In the genomic region with DNA sequence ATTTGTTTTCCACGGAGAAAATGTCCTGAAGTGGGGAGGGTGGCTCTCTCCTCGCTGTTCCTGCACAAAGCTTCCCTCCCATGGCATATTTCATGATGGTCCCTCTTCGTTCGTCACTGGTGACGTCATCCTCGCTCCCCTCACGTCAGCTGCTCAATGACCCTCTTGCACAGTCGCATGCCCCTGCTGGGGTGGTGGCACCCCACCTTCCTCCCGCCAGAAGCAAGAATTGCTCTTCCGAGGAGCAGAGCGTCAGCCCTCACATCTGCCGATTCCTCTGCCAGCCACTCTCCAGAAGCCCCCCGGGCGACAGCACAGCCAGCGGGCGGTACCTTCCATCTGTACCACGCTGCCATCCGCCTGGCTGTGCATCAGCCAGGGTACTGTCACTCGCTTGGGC, we compare ENCODE assay signal across 11 mouse cellular contexts. TPM values are rescaled to one million over a fixed set of nuclear protein-coding genes. Genes with fewer than 3 reads are reported as not detected.
A peak's percentile ranks its signal among the peaks of the same experiment; 100 is the strongest.
DNase-seq lines count a peak whose midpoint lies in the region; ATAC-seq and TF ChIP-seq lines count a peak whose summit lies in the region.
"Had no signal": no experiment of that assay in that cellular context is flagged by ENCODE, and none has a peak within 500 bp of the region (broad histone marks: within the 10 kb centered on the region; RNA-seq: fewer than 3 reads in every experiment).

No protein-coding gene starts in this region.

- H3K9ac ChIP-seq in forebrain, embryonic 14.5 days (ENCODE audit: low read length): peak overlapping the region; percentile 37; the same call in 1 of the 2 replicates
- no peak overlapping the region; the same call in 1 of the 2 replicates for H3K9ac ChIP-seq in midbrain, postnatal 0 days (replicated peaks; ENCODE audit: low read length, poor library complexity, severe bottlenecking)
- no peak overlapping the region for H3K9ac ChIP-seq in liver, postnatal 0 days (replicated peaks)

- H3K9me3 ChIP-seq in forebrain, embryonic 14.5 days (replicated peaks; ENCODE audit: control insufficient read depth, low read length): no peaks in the 10 kb centered on the region
- no peaks in the 10 kb centered on the region for H3K9me3 ChIP-seq in midbrain, postnatal 0 days (ENCODE audit: low read length)
- H3K9me3 ChIP-seq in liver, postnatal 0 days (ENCODE audit: low read length): no peaks in the 10 kb centered on the region

- no peak for TF ChIP-seq CTCF in left cerebral cortex, adult 2 months (IDR thresholded peaks at IDR 0.05)
- no peak for TF ChIP-seq CTCF in midbrain, postnatal 0 days (IDR thresholded peaks at IDR 0.05)
- no peak for TF ChIP-seq CTCF in liver, postnatal 0 days (IDR thresholded peaks at IDR 0.05; ENCODE audit: low read depth)

- WGBS in forebrain, embryonic 14.5 days: 27% methylated on average over 19 of the region's 19 CpGs
- WGBS in midbrain, postnatal 0 days: 34% methylated on average over 19 of the region's 19 CpGs
- 73% methylated on average over 19 of the region's 19 CpGs for whole genome bisulfite sequencing in liver, postnatal 0 days (ENCODE audit: insufficient replicate concordance)

- H3K27me3 ChIP-seq in forebrain, embryonic 14.5 days (replicated peaks; ENCODE audit: control insufficient read depth, insufficient read depth, low read length): no peaks in the 10 kb centered on the region
- no peaks in the 10 kb centered on the region for H3K27me3 ChIP-seq in midbrain, postnatal 0 days (ENCODE audit: insufficient read depth, low read length)
- no peaks in the 10 kb centered on the region for H3K27me3 ChIP-seq in liver, postnatal 0 days (ENCODE audit: insufficient read depth, low read length)

- peak overlapping the region; percentile 33 for H3K4me2 ChIP-seq in forebrain, embryonic 14.5 days (ENCODE audit: low read length)
- peak overlapping the region; percentile 7; the same call in 1 of the 2 replicates for H3K4me2 ChIP-seq in midbrain, postnatal 0 days (ENCODE audit: low read depth, low read length, poor library complexity, severe bottlenecking)
- H3K4me2 ChIP-seq in liver, postnatal 0 days (ENCODE audit: low read depth, low read length): no peak overlapping the region
- H3K4me2 ChIP-seq: heart, embryonic 11.5 days had no signal

- H3K4me3 ChIP-seq in left cerebral cortex, adult 2 months: 0 out of 2 replicates have a peak overlapping the region, but pooled peaks have one; percentile 13
- no peak overlapping the region for H3K4me3 ChIP-seq in forebrain, embryonic 14.5 days (ENCODE audit: low read depth, low read length)
- no peak overlapping the region for H3K4me3 ChIP-seq in midbrain, postnatal 0 days (ENCODE audit: low read depth, low read length)
- H3K4me3 ChIP-seq in liver, postnatal 0 days (ENCODE audit: low read depth, low read length): no peak overlapping the region

- peak; percentile 35; the same call in 1 of the 2 replicates for ATAC-seq in forebrain, embryonic 14.5 days
- ATAC-seq in midbrain, postnatal 0 days (ENCODE audit: low FRiP score): peak; percentile 56
- ATAC-seq in liver, postnatal 0 days: no peak
- no peak; the same call in 1 of the 2 replicates for ATAC-seq in frontal cortex, adult (ENCODE audit: low TSS enrichment)
- ATAC-seq: inflammation-experienced regulatory T-cells, adult 6 months had no signal

- peaks cover 19% of the 10 kb centered on the region for H3K4me1 ChIP-seq in forebrain, embryonic 14.5 days (ENCODE audit: control insufficient read depth, insufficient read depth, low read length)
- no peaks in the 10 kb centered on the region; the same call in 1 of the 2 replicates for H3K4me1 ChIP-seq in midbrain, postnatal 0 days (ENCODE audit: insufficient read depth, low read length)
- peaks cover 9% of the 10 kb centered on the region for H3K4me1 ChIP-seq in liver, postnatal 0 days (ENCODE audit: insufficient read depth)

- intact Hi-C loops in left cerebral cortex, adult 2 months (cut with DNase I): no loop called here

- no peaks in the 10 kb centered on the region for H3K36me3 ChIP-seq in forebrain, embryonic 14.5 days (ENCODE audit: control insufficient read depth, insufficient read depth, low read length)
- H3K36me3 ChIP-seq in midbrain, postnatal 0 days (ENCODE audit: insufficient read depth, low read length): no peaks in the 10 kb centered on the region
- H3K36me3 ChIP-seq in liver, postnatal 0 days (replicated peaks; ENCODE audit: insufficient read depth, low read length): no peaks in the 10 kb centered on the region

- DNase-seq in left cerebral cortex, adult 2 months (ENCODE audit: extremely low spot score in 1 of 2, low spot score in 2 of 2): no peak
- no peak for DNase-seq in left cerebral cortex, adult 9 months (ENCODE audit: low spot score in 2 of 2)
- peak; percentile 35 for DNase-seq in ZHBTc4 (ENCODE audit: low read depth, low spot score)
- peak; percentile 62 for DNase-seq in forebrain, embryonic 14.5 days (ENCODE audit: low spot score)
- peak; percentile 51 for DNase-seq in midbrain, postnatal 0 days (ENCODE audit: low spot score)
- no peak for DNase-seq in frontal cortex, postnatal 36 days (ENCODE audit: low spot score in 2 of 2)
- no peak for DNase-seq in liver, postnatal 0 days
- DNase-seq: lung, postnatal 10 days had no signal

- TF ChIP-seq EP300 in liver, postnatal 0 days (IDR thresholded peaks at IDR 0.05; ENCODE audit: low read depth): no peak

- no peak overlapping the region for H3K27ac ChIP-seq in left cerebral cortex, adult 2 months
- H3K27ac ChIP-seq in forebrain, embryonic 14.5 days (ENCODE audit: low read depth, low read length): peak overlapping the region; percentile 35
- peak overlapping the region; percentile 13; the same call in 1 of the 2 replicates for H3K27ac ChIP-seq in midbrain, postnatal 0 days (ENCODE audit: low read depth, low read length)
- no peak overlapping the region for H3K27ac ChIP-seq in liver, postnatal 0 days (ENCODE audit: low read depth)

RNA-seq across cellular contexts. Expression of a gene that starts 45.7 kb away (rescaled TPM):
- 10 to 100 TPM; 24.5 to 39.5 TPM for total RNA-seq in left cerebral cortex, adult 2 months (2021)
- 12.2 and 14.7 TPM in 2 replicates for polyA plus RNA-seq in forebrain, embryonic 14.5 days (2014; fragmentation: Nextera tagmentation; extraction: Ambion mirVana)
- 48.5 and 54.2 TPM in 2 replicates for total RNA-seq in midbrain, postnatal 0 days (2014; rRNA removed)
- polyA plus RNA-seq in midbrain, postnatal 0 days (2015; fragmentation: Nextera tagmentation; extraction: Ambion mirVana): 17.6 and 22.3 TPM in 2 replicates
- polyA plus RNA-seq in liver, postnatal 0 days (2015; fragmentation: Nextera tagmentation; extraction: Ambion mirVana): 7.8 and 8.1 TPM in 2 replicates

Comparison
In these comparisons a context has a peak if more than half of its experiments do, and no peak if none do; other contexts are left out.
1. DNase-seq: peak in ZHBTc4 (single experiment), forebrain, embryonic 14.5 days (single experiment) and midbrain, postnatal 0 days (single experiment); none in left cerebral cortex, adult 2 months (0 of 2), left cerebral cortex, adult 9 months (0 of 2), frontal cortex, postnatal 36 days (0 of 2) and liver, postnatal 0 days (single experiment).
2. H3K27ac ChIP-seq: peak in forebrain, embryonic 14.5 days (single experiment) and midbrain, postnatal 0 days (single experiment); none in left cerebral cortex, adult 2 months (single experiment) and liver, postnatal 0 days (single experiment).
3. ATAC-seq: peak in forebrain, embryonic 14.5 days (single experiment) and midbrain, postnatal 0 days (single experiment); none in liver, postnatal 0 days (single experiment) and frontal cortex, adult (single experiment).